Mouse (Mus musculus): ENCODE data around the gene Xiap. TPM values are rescaled to one million over a fixed set of nuclear protein-coding genes. Genes with fewer than 3 reads are reported as not detected.
A peak's percentile ranks its signal among the peaks of the same experiment; 100 is the strongest.

The Xiap gene
- polyA plus RNA-seq, 1 experiment = 5.8 TPM

DNA sequence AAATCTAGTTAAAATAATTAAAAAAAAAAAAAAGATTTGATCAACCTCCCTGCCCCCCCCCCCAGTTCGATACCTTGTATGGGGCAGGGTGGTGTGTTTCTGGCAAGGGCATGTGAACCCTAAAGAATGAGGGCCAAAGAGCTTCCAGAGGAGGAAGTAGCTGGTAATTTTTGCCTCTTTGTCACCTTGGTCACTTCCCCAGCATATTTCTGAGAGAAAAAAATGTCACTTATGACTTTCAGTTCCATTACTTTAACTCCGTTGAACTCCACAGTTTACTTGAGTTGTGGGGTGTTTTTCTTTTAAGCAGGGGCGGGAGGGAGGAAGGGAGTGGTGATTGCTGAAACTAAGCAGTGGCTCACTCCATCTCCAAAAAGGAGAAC is 9.4 kb downstream of the Xiap start:
- H3K9me3 ChIP-seq = no peaks in the 10 kb centered on the region
- no peaks in the 10 kb centered on the region for H3K27me3 ChIP-seq (replicated peaks)
- H3K36me3 ChIP-seq (replicated peaks; ENCODE audit: low read length) = peaks cover 13% of the 10 kb centered on the region
- H3K4me1 ChIP-seq = peaks cover 11% of the 10 kb centered on the region
- H3K4me3 ChIP-seq (replicated peaks) = peak overlapping the region; percentile 93
- TF ChIP-seq GATA1 (IDR thresholded peaks at IDR 0.05; ENCODE audit: borderline replicate concordance, low read length) (no peak), FLI1 (IDR thresholded peaks at IDR 0.05; ENCODE audit: low read length) (no peak)

DNA sequence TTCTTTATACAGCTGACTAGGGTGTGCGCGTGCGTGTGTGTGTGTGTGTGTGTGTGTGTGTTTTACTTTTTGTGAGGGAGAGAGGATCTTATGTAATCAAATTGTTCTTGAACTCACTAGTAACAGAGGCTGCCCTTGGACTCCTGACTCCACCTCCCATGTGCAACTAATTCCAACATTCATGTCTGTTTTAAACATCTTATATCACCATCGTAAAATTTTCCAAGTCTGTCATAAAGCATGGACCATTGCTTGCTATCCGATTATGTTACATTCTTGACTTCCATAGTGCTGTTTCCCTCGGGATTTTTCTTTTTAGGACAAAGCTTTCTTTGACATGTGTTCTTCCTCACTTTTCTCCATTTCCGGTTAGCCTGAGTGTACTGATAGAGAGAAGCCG is 28.3 kb downstream of the Xiap start:
- Histone ChIP-seq H3K9me3 (no peaks in the 10 kb centered on the region), H3K27me3 (replicated peaks) (no peaks in the 10 kb centered on the region), H3K4me3 (replicated peaks) (no peak overlapping the region), H3K4me1 (0 out of 2 replicates have a peak, but pooled peaks cover 3% of the 10 kb centered on the region), H3K36me3 (replicated peaks; ENCODE audit: low read length) (peaks cover 33% of the 10 kb centered on the region)
- TF ChIP-seq GATA1 (IDR thresholded peaks at IDR 0.05; ENCODE audit: borderline replicate concordance, low read length) (no peak), FLI1 (IDR thresholded peaks at IDR 0.05; ENCODE audit: low read length) (no peak)

GRCm38 (mm10) chrX:42088136-42088535 is 28.7 kb downstream of the Xiap start:
- H3K4me3 ChIP-seq (replicated peaks) = no peak overlapping the region
- TF ChIP-seq GATA1 (IDR thresholded peaks at IDR 0.05; ENCODE audit: borderline replicate concordance, low read length) (no peak), FLI1 (IDR thresholded peaks at IDR 0.05; ENCODE audit: low read length) (no peak)
- H3K27me3 ChIP-seq (replicated peaks) = no peaks in the 10 kb centered on the region
- H3K4me1 ChIP-seq = 0 out of 2 replicates have a peak, but pooled peaks cover 3% of the 10 kb centered on the region
- H3K9me3 ChIP-seq = no peaks in the 10 kb centered on the region
- peaks cover 35% of the 10 kb centered on the region for H3K36me3 ChIP-seq (replicated peaks; ENCODE audit: low read length)

- Histone ChIP-seq H3K9me3 (peaks cover 7% of the 10 kb centered on the region), H3K4me3 (replicated peaks) (no peak overlapping the region), H3K36me3 (replicated peaks; ENCODE audit: low read length) (peaks cover 57% of the 10 kb centered on the region), H3K27me3 (replicated peaks) (no peaks in the 10 kb centered on the region), H3K4me1 (no peaks in the 10 kb centered on the region)
- TF ChIP-seq FLI1 (IDR thresholded peaks at IDR 0.05; ENCODE audit: low read length) = no peak
- no peak for TF ChIP-seq GATA1 (IDR thresholded peaks at IDR 0.05; ENCODE audit: borderline replicate concordance, low read length)
These were observed 47.7 kb downstream of the Xiap start for GRCm38 (mm10) chrX:42107137-42107536.

- TF ChIP-seq GATA1 (IDR thresholded peaks at IDR 0.05; ENCODE audit: borderline replicate concordance, low read length) = no peak
- TF ChIP-seq FLI1 (IDR thresholded peaks at IDR 0.05; ENCODE audit: low read length) = no peak
- Histone ChIP-seq H3K36me3 (replicated peaks; ENCODE audit: low read length) (peaks cover 26% of the 10 kb centered on the region), H3K4me3 (replicated peaks) (no peak overlapping the region), H3K9me3 (peaks cover 7% of the 10 kb centered on the region), H3K4me1 (0 out of 2 replicates have a peak, but pooled peaks cover under 1% of the 10 kb centered on the region), H3K27me3 (replicated peaks) (no peaks in the 10 kb centered on the region)
These were observed 51.1 kb downstream of the Xiap start for GRCm38 (mm10) chrX:42110585-42110984.

DNA sequence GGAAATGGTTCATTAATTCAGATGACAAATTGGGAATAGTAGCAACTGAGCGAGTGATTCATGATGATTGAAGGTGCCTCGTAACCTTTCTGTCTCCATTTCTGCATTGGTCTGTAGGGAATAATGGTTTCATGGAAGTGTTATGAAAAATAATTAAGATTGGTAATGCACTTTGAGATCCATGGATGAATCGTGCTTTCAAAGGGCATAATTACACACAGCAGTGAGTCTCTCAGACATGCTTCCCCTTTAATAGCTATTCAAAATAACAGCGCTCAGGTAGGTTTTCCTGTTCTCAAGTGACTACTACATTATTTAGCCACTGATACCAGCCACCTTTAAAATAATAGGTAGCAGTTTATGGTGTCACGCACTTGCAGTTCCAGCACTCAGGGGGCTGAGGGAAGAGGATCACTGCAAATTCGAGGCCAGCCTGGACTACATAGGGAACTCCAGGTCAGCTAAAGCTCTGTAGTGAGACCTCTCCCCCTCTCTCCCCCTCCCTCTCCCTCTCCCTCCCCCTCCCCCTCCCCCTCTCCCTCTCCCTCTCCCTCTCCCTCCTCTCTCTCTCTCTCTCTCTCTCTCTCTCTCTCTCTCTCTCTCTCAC is 60.1 kb downstream of the Xiap start:
- H3K4me3 ChIP-seq (replicated peaks) = no peak overlapping the region
- H3K36me3 ChIP-seq (replicated peaks; ENCODE audit: low read length) = no peaks in the 10 kb centered on the region
- no peaks in the 10 kb centered on the region for H3K9me3 ChIP-seq
- no peak for TF ChIP-seq FLI1 (IDR thresholded peaks at IDR 0.05; ENCODE audit: low read length)
- TF ChIP-seq GATA1 (IDR thresholded peaks at IDR 0.05; ENCODE audit: borderline replicate concordance, low read length) = no peak
- peaks cover 1% of the 10 kb centered on the region for H3K27me3 ChIP-seq (replicated peaks)
- 0 out of 2 replicates have a peak, but pooled peaks cover 4% of the 10 kb centered on the region for H3K4me1 ChIP-seq

- TF ChIP-seq FLI1 (IDR thresholded peaks at IDR 0.05; ENCODE audit: low read length) = no peak
- TF ChIP-seq GATA1 (IDR thresholded peaks at IDR 0.05; ENCODE audit: borderline replicate concordance, low read length) = no peak
- H3K9me3 ChIP-seq = peaks cover 19% of the 10 kb centered on the region
- peaks cover 2% of the 10 kb centered on the region for H3K27me3 ChIP-seq (replicated peaks)
- H3K36me3 ChIP-seq (replicated peaks; ENCODE audit: low read length) = no peaks in the 10 kb centered on the region
- no peaks in the 10 kb centered on the region for H3K4me1 ChIP-seq
- no peak overlapping the region for H3K4me3 ChIP-seq (replicated peaks)
These were observed 65.7 kb downstream of the Xiap start for GRCm38 (mm10) chrX:42124963-42125697.

GRCm38 (mm10) chrX:42139882-42140281 is 80.4 kb downstream of the Xiap start:
- Histone ChIP-seq H3K27me3 (replicated peaks) (no peaks in the 10 kb centered on the region), H3K4me1 (peaks cover 7% of the 10 kb centered on the region), H3K4me3 (replicated peaks) (no peak overlapping the region), H3K36me3 (replicated peaks; ENCODE audit: low read length) (no peaks in the 10 kb centered on the region), H3K9me3 (no peaks in the 10 kb centered on the region)
- TF ChIP-seq GATA1 (IDR thresholded peaks at IDR 0.05; ENCODE audit: borderline replicate concordance, low read length) (no peak), FLI1 (IDR thresholded peaks at IDR 0.05; ENCODE audit: low read length) (no peak)

- H3K27me3 ChIP-seq (replicated peaks) = no peaks in the 10 kb centered on the region
- H3K9me3 ChIP-seq = no peaks in the 10 kb centered on the region
- H3K4me3 ChIP-seq (replicated peaks) = peak overlapping the region; percentile 81
- H3K4me1 ChIP-seq = peaks cover 11% of the 10 kb centered on the region
- TF ChIP-seq GATA1 (IDR thresholded peaks at IDR 0.05; ENCODE audit: borderline replicate concordance, low read length) (no peak), FLI1 (IDR thresholded peaks at IDR 0.05; ENCODE audit: low read length) (no peak)
- H3K36me3 ChIP-seq (replicated peaks; ENCODE audit: low read length) = no peaks in the 10 kb centered on the region
These were observed 83.1 kb downstream of the Xiap start for GRCm38 (mm10) chrX:42142620-42143019.

GRCm38 (mm10) chrX:42143991-42144390 is 84.5 kb downstream of the Xiap start:
- no peak overlapping the region for H3K4me3 ChIP-seq (replicated peaks)
- H3K36me3 ChIP-seq (replicated peaks; ENCODE audit: low read length) = no peaks in the 10 kb centered on the region
- H3K27me3 ChIP-seq (replicated peaks) = no peaks in the 10 kb centered on the region
- peaks cover 17% of the 10 kb centered on the region for H3K4me1 ChIP-seq
- H3K9me3 ChIP-seq = 0 out of 2 replicates have a peak, but pooled peaks cover 4% of the 10 kb centered on the region
- TF ChIP-seq GATA1 (IDR thresholded peaks at IDR 0.05; ENCODE audit: borderline replicate concordance, low read length) (no peak), FLI1 (IDR thresholded peaks at IDR 0.05; ENCODE audit: low read length) (no peak)
